Mouse (Mus musculus): Measurements from ENCODE around the gene Plekhb1.

GRCm38 (mm10) chr7:100653480-100654266 is 8.5 kb downstream of the Plekhb1 start:
- TF ChIP-seq CTCF (IDR thresholded peaks at IDR 0.05; ENCODE audit: low read depth, low read length) = no peak
- no peak for TF ChIP-seq POLR2A (IDR thresholded peaks at IDR 0.05; ENCODE audit: insufficient read depth, low read length)

Measured in ES-Bruce4 (cell line).